Mouse (Mus musculus): ENCODE results near the gene Tagap.

- TF ChIP-seq CTCF (IDR thresholded peaks at IDR 0.05; ENCODE audit: low read depth) (no peak), EP300 (IDR thresholded peaks at IDR 0.05; ENCODE audit: low read depth) (no peak)
These were observed 5.5 kb downstream of the Tagap start for GRCm38 (mm10) chr17:7931096-7931990.
